Mouse (Mus musculus) limb, embryonic 15.5 days (tissue): ENCODE data around the gene Dcun1d4. TPM values are rescaled to one million over a fixed set of nuclear protein-coding genes. Genes with fewer than 3 reads are reported as not detected.

Source experiments
- ATAC-seq: fragments of 200-750 bp; cut with Nextera tagmentation; 2 replicates; pipeline ENCODE4 v1.8.0; 2017; ENCODE audit warnings: low read depth, moderate TSS enrichment; ENCODE audit not compliant: insufficient number of reproducible peaks, low FRiP score, low TSS enrichment
- H3K27ac ChIP-seq: fragments of 300-500 bp; sonication (generic); 2 replicates; pipeline ENCODE4 v1.5.1; 2015; ENCODE audit warnings: moderate library complexity, mild to moderate bottlenecking, inconsistent platforms
- H3K27me3 ChIP-seq: fragments of 300-500 bp; sonication (generic); 2 replicates; pipeline ENCODE4 v1.6.1; 2015; ENCODE audit warnings: inconsistent platforms
- H3K36me3 ChIP-seq: fragments of 300-500 bp; sonication (generic); 2 replicates; pipeline ENCODE4 v1.6.1; 2015; ENCODE audit warnings: inconsistent platforms
- H3K4me1 ChIP-seq: fragments of 300-500 bp; sonication (generic); 2 replicates; pipeline ENCODE4 v1.6.1; 2015; ENCODE audit warnings: inconsistent platforms
- H3K4me2 ChIP-seq: fragments of 300-500 bp; sonication (generic); 2 replicates; pipeline ENCODE4 v1.6.1; 2015; ENCODE audit warnings: mild to moderate bottlenecking, inconsistent platforms
- H3K4me3 ChIP-seq: fragments of 300-500 bp; sonication (generic); 2 replicates; pipeline ENCODE4 v1.5.1; 2015; ENCODE audit warnings: mild to moderate bottlenecking, inconsistent platforms
- H3K9ac ChIP-seq: fragments of 300-500 bp; sonication (generic); 2 replicates; pipeline ENCODE4 v1.6.1; 2015; ENCODE audit warnings: inconsistent platforms
- H3K9me3 ChIP-seq: fragments of 300-500 bp; sonication (generic); 2 replicates; pipeline ENCODE4 v1.6.1; 2016; ENCODE audit warnings: inconsistent platforms
- WGBS: fragments of 180-500 bp; shearing (Covaris S2); methylation state at CpG from one replicate; pipeline ENCODE4 v1.1.7; 2015; 5-methylcytosine and 5-hydroxymethylcytosine counted together
- polyA plus RNA-seq: library from polyadenylated mRNA; unstranded; fragments of >200 nt; fragmentation: Nextera tagmentation; extraction: Ambion mirVana; gene quantifications from 2 replicates; pipeline ENCODE4 v1.2.1, GENCODE M21; 2015

The Dcun1d4 gene
- polyA plus RNA-seq, result 17.4 and 19.0 TPM in 2 replicates

GRCm38 (mm10) chr5:73480700-73481099, at the start of gene Dcun1d4:
TSS of gene Dcun1d4 (plus strand) at chr5:73481000.
- Histone ChIP-seq H3K4me1 (no peaks in the 10 kb centered on the region), H3K4me3 (no peak within 1 kb of the TSS), H3K9ac (no peak within 1 kb of the TSS), H3K9me3 (no peaks in the 10 kb centered on the region), H3K36me3 (no peaks in the 10 kb centered on the region), H3K27ac (no peak within 1 kb of the TSS), H3K4me2 (no peak within 1 kb of the TSS), H3K27me3 (no peaks in the 10 kb centered on the region)
- no peak for ATAC-seq
- 82% methylated on average over 7 of the region's 7 CpGs for WGBS

DNA sequence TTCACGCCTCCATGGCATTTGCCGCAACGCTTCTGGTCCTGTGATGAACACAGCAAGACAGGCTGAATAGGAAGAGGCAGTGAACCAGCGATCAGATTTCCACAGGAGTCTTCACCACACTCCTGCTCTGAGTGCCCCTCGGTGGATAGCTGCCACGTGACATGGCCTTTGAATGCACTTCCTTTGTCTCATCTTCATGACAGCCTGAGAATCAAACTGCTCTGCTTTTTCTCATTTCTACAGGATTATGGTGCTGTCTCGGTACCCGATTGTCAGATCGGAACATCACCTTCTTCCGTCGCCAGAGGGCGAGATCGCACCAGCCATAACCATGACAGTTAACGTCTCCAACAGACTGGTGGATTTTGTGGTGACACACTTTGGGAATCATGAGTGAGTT, 49.2 kb upstream of the Dcun1d4 start:
- 21% methylated on average over 14 of the region's 14 CpGs for WGBS
- Histone ChIP-seq H3K36me3 (no peaks in the 10 kb centered on the region), H3K4me2 (no peak overlapping the region), H3K4me1 (no peaks in the 10 kb centered on the region), H3K9me3 (no peaks in the 10 kb centered on the region), H3K27ac (no peak overlapping the region), H3K27me3 (no peaks in the 10 kb centered on the region), H3K4me3 (no peak overlapping the region), H3K9ac (no peak overlapping the region)
- no peak for ATAC-seq

DNA sequence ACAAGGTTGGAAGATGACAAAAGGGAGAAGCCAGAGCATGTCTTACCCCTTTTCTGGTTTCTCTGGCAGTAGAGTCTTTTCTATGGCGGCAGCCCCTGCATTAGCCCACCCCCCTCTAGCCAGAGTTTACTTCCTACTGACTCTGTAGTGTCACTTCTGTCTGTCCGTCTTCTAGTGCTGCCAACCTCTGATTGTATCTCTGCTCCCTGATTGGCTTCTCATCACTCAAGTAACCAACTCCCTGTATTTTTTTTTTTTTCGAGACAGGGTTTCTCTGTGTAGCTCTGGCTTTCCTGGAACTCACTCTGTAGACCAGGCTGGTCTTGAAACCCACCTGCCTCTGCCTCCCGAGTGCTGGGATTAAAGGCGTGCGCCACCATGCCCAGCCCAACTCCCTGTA, 48.0 kb upstream of the Dcun1d4 start:
- Histone ChIP-seq H3K4me2 (no peak overlapping the region), H3K4me1 (no peaks in the 10 kb centered on the region), H3K27ac (no peak overlapping the region), H3K4me3 (no peak overlapping the region), H3K9me3 (no peaks in the 10 kb centered on the region), H3K36me3 (no peaks in the 10 kb centered on the region), H3K9ac (no peak overlapping the region), H3K27me3 (no peaks in the 10 kb centered on the region)
- no peak for ATAC-seq
- 80% methylated on average over 6 of the region's 6 CpGs for WGBS

DNA sequence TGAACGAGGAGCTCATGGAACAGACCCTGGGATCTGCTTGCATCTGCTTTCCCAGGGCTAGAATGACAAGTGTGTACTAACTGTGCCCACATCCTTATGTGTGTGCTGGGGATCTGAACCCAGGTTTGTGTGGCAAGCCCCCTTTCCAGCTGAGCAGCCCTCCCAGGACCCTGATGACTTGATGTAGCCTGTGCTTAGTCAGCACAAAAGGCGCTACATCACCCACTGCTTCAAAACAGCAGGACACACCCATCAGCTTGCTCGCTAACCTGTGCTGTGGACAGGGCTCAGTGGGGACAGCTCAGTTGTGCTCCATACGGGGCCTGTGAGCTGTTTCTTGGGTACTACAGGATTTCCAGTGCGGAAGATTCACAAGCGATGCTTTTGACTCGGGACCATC, 46.0 kb upstream of the Dcun1d4 start:
- no peaks in the 10 kb centered on the region for H3K27me3 ChIP-seq
- H3K4me3 ChIP-seq, result no peak overlapping the region
- no peaks in the 10 kb centered on the region for H3K9me3 ChIP-seq
- 80% methylated on average over 7 of the region's 7 CpGs for WGBS
- H3K36me3 ChIP-seq, result no peaks in the 10 kb centered on the region
- no peak overlapping the region for H3K27ac ChIP-seq
- no peak overlapping the region for H3K9ac ChIP-seq
- no peak for ATAC-seq
- no peaks in the 10 kb centered on the region for H3K4me1 ChIP-seq
- H3K4me2 ChIP-seq, result no peak overlapping the region

DNA sequence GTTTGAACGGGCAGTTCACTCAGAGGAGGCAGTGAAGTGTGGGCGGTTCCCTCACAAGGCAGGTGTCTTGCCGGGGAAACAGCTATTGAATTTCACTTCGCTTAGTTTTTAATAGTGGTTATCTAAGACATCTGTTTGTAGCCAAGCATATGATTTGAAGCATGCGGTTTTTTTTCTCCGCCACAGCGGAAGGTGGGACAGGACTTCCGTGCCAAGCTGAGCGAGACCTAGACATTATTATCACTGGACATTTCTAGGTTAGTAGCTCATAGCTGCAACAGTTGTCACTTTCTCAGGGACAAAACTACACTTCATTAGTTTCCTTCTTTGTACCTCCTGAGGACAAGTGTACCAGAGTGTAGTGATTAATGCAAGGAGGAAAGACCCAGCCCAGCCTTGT, 38.6 kb upstream of the Dcun1d4 start:
- 52% methylated on average over 9 of the region's 9 CpGs for WGBS
- Histone ChIP-seq H3K27ac (no peak overlapping the region), H3K4me3 (no peak overlapping the region), H3K36me3 (no peaks in the 10 kb centered on the region), H3K27me3 (no peaks in the 10 kb centered on the region), H3K9me3 (no peaks in the 10 kb centered on the region), H3K4me1 (no peaks in the 10 kb centered on the region), H3K9ac (no peak overlapping the region), H3K4me2 (no peak overlapping the region)
- no peak for ATAC-seq

DNA sequence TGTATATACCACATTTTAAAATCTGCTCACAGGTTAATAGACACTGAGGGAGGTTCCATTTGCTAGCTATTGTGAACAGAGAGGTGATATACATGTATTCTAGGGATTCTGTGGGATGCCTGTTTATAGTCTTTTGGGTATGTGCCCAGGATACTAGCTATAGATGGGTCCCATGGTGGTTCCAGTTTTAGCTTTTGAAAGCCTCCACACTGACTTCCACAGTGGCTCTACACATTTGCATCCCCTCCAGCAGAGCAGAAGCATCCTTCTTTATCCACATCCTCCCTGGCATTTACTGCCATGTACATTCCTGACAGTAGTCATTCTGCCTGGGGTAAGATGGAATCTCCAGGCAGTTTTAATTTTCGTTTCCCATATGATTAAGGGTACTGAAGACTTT, 30.5 kb upstream of the Dcun1d4 start:
- no peaks in the 10 kb centered on the region for H3K27me3 ChIP-seq
- H3K36me3 ChIP-seq, result no peaks in the 10 kb centered on the region
- H3K9me3 ChIP-seq, result no peaks in the 10 kb centered on the region
- no peak overlapping the region for H3K4me3 ChIP-seq
- H3K9ac ChIP-seq, result no peak overlapping the region
- no peak overlapping the region for H3K4me2 ChIP-seq
- H3K27ac ChIP-seq, result no peak overlapping the region
- 58% methylated on average over 1 of the region's 1 CpGs for WGBS
- no peak for ATAC-seq
- H3K4me1 ChIP-seq, result no peaks in the 10 kb centered on the region

- 66% methylated on average over 2 of the region's 2 CpGs for WGBS
Observed at GRCm38 (mm10) chr5:73454502-73455306, 26.1 kb upstream of the Dcun1d4 start.

DNA sequence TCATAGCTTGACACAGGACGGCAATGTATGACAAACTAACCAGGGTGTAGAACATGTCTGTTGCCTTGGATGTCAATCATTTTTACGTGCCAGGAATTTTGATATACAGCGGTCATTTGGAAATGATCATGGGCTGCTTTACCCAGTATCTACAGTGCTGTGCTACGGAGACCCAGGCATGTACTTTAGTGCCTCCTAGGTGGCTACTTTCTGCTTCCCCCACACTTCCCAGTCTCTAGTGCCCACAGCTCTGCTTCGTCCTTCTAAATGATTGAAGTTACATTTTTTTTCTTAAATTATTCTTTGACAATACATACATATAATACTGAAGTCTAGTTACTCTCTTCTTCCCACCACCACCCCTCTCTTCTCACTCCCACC, 25.5 kb upstream of the Dcun1d4 start:
- no peak for ATAC-seq
- WGBS, result 72% methylated on average over 5 of the region's 5 CpGs

More at GRCm38 (mm10) chr5:73454502-73455306, 26.1 kb upstream of the Dcun1d4 start:
- H3K36me3 ChIP-seq, result no peaks in the 10 kb centered on the region
- H3K9ac ChIP-seq, result no peak overlapping the region
- H3K4me1 ChIP-seq, result no peaks in the 10 kb centered on the region
- no peak overlapping the region for H3K27ac ChIP-seq
- ATAC-seq, result no peak
- no peaks in the 10 kb centered on the region for H3K27me3 ChIP-seq
- H3K4me2 ChIP-seq, result no peak overlapping the region
- H3K9me3 ChIP-seq, result no peaks in the 10 kb centered on the region
- no peak overlapping the region for H3K4me3 ChIP-seq

DNA sequence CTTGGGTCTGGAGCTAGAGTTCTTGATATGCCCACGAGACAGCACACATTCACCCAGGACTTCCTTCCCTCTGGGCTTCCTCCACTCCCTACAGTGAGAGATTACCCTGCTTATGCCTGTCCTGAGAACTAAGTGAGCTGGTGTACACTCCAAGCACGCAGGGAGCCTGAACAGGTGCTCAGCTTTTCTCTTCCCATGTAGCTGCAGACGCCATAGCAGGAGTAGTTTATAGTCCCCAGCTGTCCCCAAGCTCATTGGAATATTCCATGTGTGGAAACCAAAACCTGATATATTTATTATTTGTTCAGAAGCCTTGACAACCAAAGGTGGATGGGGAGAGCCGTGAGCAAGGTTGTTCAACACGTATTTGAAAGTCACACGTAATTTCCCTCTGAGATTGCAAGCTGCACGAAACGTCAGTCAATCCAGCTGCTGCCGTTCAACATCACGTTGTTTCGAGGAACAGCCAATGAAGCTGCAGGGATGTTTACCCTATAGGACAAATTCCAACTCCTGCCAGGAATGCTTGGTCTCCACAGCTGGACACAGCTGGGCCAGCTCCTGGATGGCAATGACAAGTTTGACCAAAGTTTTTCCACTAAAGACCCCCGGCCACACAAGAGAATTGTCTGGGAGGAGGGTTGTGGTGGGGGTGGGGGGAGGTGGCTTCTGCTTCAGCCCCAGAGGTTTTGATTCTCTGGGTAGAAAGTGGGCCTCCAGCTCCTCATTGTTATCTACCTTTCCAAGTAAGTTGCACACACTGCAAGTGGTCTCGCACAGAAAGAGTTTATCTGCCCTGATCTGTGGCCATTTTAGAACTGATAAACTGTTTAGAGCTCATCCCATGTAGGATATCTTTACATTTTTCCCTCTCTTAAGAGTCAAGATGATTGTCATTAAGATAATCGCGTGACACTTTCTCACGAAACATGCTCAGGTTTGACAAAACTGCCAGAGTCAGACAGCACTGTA, 12.1 kb upstream of the Dcun1d4 start:
- H3K4me1 ChIP-seq, result no peaks in the 10 kb centered on the region
- no peaks in the 10 kb centered on the region for H3K36me3 ChIP-seq
- WGBS, result 74% methylated on average over 16 of the region's 16 CpGs
- no peaks in the 10 kb centered on the region for H3K9me3 ChIP-seq
- no peak overlapping the region for H3K27ac ChIP-seq
- H3K4me3 ChIP-seq, result no peak overlapping the region
- no peak overlapping the region for H3K4me2 ChIP-seq
- H3K9ac ChIP-seq, result no peak overlapping the region
- ATAC-seq, result no peak
- no peaks in the 10 kb centered on the region for H3K27me3 ChIP-seq

More for the DNA sequence above, 25.5 kb upstream of the Dcun1d4 start:
- no peaks in the 10 kb centered on the region for H3K27me3 ChIP-seq
- no peaks in the 10 kb centered on the region for H3K4me1 ChIP-seq
- H3K9ac ChIP-seq, result no peak overlapping the region
- H3K36me3 ChIP-seq, result no peaks in the 10 kb centered on the region
- no peak overlapping the region for H3K4me2 ChIP-seq
- H3K4me3 ChIP-seq, result no peak overlapping the region
- H3K9me3 ChIP-seq, result no peaks in the 10 kb centered on the region
- H3K27ac ChIP-seq, result no peak overlapping the region

DNA sequence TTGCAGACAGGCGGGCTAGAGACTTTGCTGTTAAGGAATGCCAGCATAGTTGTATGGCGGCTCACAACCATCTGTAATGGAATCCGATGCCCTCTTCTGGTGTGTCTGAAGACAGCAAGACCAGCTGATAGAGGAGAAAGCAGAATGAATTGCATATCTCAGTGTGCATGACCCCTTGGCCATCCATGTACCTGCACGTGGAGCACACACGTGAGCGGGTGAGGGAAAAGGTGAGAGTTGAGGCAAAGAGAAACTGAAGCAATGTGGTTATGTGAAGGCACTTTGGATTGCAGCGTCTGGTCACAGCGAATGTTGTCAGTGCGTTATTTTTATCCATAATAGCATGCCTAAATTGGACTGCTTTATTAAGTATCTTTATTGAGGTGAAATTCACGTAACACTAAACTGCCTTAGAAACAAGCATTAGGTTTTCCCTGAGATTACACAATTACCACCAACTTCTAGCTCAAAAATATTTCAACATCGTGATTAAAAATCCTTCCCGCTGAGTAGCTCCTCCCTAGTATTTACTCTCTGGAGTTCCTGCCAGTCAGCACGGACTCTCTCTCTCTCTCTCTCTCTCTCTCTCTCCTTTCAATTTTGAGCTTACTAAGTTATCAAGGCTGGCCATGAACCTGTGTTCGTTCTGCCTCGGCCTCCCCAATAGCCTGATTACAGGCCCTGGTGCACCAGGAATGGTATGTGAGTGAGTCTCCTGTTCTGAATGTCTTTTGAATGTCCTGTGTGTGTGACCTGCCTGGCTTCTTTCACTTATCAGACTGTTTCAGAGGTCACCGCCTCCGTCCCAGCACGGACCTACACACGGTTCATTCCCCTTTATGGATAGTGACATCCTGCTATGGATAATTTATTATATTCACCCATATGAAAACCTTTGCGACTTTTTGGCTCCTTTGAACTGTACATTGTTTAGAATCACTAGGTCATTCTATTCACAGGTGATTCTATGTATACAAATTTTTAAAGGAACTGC, 6.1 kb upstream of the Dcun1d4 start:
- Histone ChIP-seq H3K4me3 (no peak overlapping the region), H3K4me2 (no peak overlapping the region), H3K9ac (no peak overlapping the region), H3K27me3 (no peaks in the 10 kb centered on the region), H3K9me3 (no peaks in the 10 kb centered on the region), H3K36me3 (no peaks in the 10 kb centered on the region), H3K27ac (no peak overlapping the region), H3K4me1 (no peaks in the 10 kb centered on the region)
- no peak for ATAC-seq
- 80% methylated on average over 20 of the region's 20 CpGs for WGBS

DNA sequence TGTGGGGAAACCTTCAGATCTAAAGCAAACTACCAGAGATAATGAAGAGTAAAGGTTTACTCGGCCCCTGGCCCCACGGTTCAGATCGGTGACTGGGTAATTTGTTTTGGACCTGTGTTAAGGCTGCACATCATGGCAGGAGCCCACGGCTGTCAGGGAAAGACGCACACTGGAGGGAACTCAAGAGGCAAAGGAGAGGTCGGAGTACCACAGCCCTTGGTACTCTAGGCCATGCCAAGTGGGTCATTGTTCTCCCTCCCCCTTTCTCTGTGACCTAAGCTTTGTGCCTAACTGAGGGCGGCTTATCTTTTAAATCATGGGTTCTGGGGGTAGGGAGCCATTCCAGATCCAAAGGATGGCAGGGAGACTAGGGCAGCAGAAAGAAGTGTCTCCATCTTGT, 601 bp downstream of the Dcun1d4 start:
- H3K9me3 ChIP-seq, result no peaks in the 10 kb centered on the region
- H3K4me1 ChIP-seq, result no peaks in the 10 kb centered on the region
- ATAC-seq, result no peak
- H3K27ac ChIP-seq, result no peak overlapping the region
- H3K4me3 ChIP-seq, result no peak overlapping the region
- WGBS, result 92% methylated on average over 7 of the region's 7 CpGs
- no peaks in the 10 kb centered on the region for H3K36me3 ChIP-seq
- no peaks in the 10 kb centered on the region for H3K27me3 ChIP-seq
- H3K9ac ChIP-seq, result no peak overlapping the region
- H3K4me2 ChIP-seq, result no peak overlapping the region
